Comparison of ENCODE assay signal across 9 mouse cellular contexts in the genomic region with DNA sequence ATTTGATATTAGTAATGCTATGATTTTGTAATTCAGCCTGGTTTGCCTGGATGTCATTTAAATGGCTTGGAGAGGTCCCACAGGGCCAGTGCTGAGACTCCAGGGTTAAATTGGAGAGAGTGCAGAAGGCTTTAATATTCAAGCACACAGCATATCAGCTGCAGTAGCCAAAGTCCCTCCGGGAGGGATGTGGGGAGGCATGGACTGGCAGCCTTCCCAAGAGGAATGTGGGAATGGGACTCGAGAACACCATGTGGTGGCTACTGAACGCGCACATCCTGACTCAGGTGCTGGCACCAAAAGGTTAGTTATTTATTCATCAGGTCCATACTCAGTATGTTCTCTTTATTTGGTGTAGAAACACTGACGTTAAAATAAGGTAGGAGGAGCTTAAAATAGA.
DNase-seq lines count a peak whose midpoint lies in the region; ATAC-seq lines count a peak whose summit lies in the region.
"Had no signal": no experiment of that assay in that cellular context is flagged by ENCODE, and none has a peak within 500 bp of the region (broad histone marks: within the 10 kb centered on the region; RNA-seq: fewer than 3 reads in every experiment).

No protein-coding gene starts in this region.

- no peak for ATAC-seq in erythroblast, adult 5-6 weeks (replicated peaks; ENCODE audit: low FRiP score, poor library complexity, severe bottlenecking)

- peak; percentile 43 to 60 for DNase-seq in cerebellum, postnatal 25 days
- no peak for DNase-seq in cerebellum, adult 8-10 months
- peak; percentile 35 for DNase-seq in left cerebral cortex, postnatal 4 days
- no peak for DNase-seq in left cerebral cortex, postnatal 25 days (ENCODE audit: low spot score in 2 of 2)
- peak; percentile 91 for DNase-seq in kidney, adult 9 months
- DNase-seq in retina, embryonic 14.5 days (ENCODE audit: low spot score), result peak; percentile 4
- DNase-seq in adrenal gland, adult 8-10 months, result no peak
- DNase-seq: right cerebral cortex, adult 18-20 months had no signal

- intact Hi-C loops in left cerebral cortex, postnatal 4 days (cut with DNase I), result no loop called here
- intact Hi-C loops in left cerebral cortex, postnatal 25 days (cut with DNase I), result no loop called here

Comparison
In these comparisons a context has a peak if more than half of its experiments do, and no peak if none do; other contexts are left out.
1. DNase-seq: peak in cerebellum, postnatal 25 days (2 of 2), left cerebral cortex, postnatal 4 days (single experiment), kidney, adult 9 months (single experiment) and retina, embryonic 14.5 days (single experiment); none in cerebellum, adult 8-10 months (single experiment), left cerebral cortex, postnatal 25 days (0 of 2) and adrenal gland, adult 8-10 months (single experiment).